Mouse (Mus musculus) embryonic facial prominence, embryonic 11.5 days (tissue): Measurements from ENCODE around the gene Asb4. TPM values are rescaled to one million over a fixed set of nuclear protein-coding genes. Genes with fewer than 3 reads are reported as not detected.

ENCODE experiments used
- ATAC-seq: fragments of 200-750 bp; cut with Nextera tagmentation; replicated peaks from 2 replicates; pipeline ENCODE4 v1.8.0; 2017; ENCODE audit warnings: low read depth; ENCODE audit not compliant: insufficient number of reproducible peaks, low FRiP score, low TSS enrichment
- DNase-seq: peaks from one replicate; pipeline ENCODE4 v3.0.0-alpha.2; 2015; ENCODE audit warnings: low spot score
- H3K27ac ChIP-seq: fragments of 300-500 bp; sonication (generic); replicated peaks from 2 replicates; pipeline ENCODE4 v1.5.1; 2014; ENCODE audit warnings: mild to moderate bottlenecking, low read depth, low read length, control low read depth
- H3K27me3 ChIP-seq: fragments of 300-500 bp; sonication (generic); 2 replicates; pipeline ENCODE4 v1.6.1; 2014; ENCODE audit warnings: mild to moderate bottlenecking, low read length, moderate library complexity, mixed read lengths; ENCODE audit not compliant: control insufficient read depth, insufficient read depth
- H3K36me3 ChIP-seq: fragments of 300-500 bp; sonication (generic); replicated peaks from 2 replicates; pipeline ENCODE4 v1.6.1; 2014; ENCODE audit warnings: low read depth, mild to moderate bottlenecking, low read length, moderate library complexity, mixed read lengths; ENCODE audit not compliant: control insufficient read depth, insufficient read depth
- H3K4me1 ChIP-seq: fragments of 300-500 bp; sonication (generic); 2 replicates; pipeline ENCODE4 v1.6.1; 2014; ENCODE audit warnings: low read length, mixed read lengths; ENCODE audit not compliant: control insufficient read depth, insufficient read depth
- H3K4me2 ChIP-seq: fragments of 300-500 bp; sonication (generic); 2 replicates; pipeline ENCODE4 v1.6.1; 2014; ENCODE audit warnings: low read depth, mild to moderate bottlenecking, control low read depth, low read length, moderate library complexity
- H3K4me3 ChIP-seq: fragments of 300-500 bp; sonication (generic); 2 replicates; pipeline ENCODE4 v1.5.1; 2014; ENCODE audit warnings: low read depth, low read length, control low read depth
- H3K9ac ChIP-seq: fragments of 300-500 bp; sonication (generic); replicated peaks from 2 replicates; pipeline ENCODE4 v1.6.1; 2014; ENCODE audit warnings: mild to moderate bottlenecking, control low read depth, low read length
- H3K9me3 ChIP-seq: fragments of 300-500 bp; sonication (generic); replicated peaks from 2 replicates; pipeline ENCODE4 v1.6.1; 2016; ENCODE audit warnings: mild to moderate bottlenecking, low read length, inconsistent platforms, mixed read lengths; ENCODE audit not compliant: control insufficient read depth
- WGBS: fragments of 180-500 bp; shearing (Covaris S2); extraction: QIAGEN DNeasy Blood & Tissue Kit; methylation state at CpG from one replicate; pipeline ENCODE4 v1.1.7; 2014; 5-methylcytosine and 5-hydroxymethylcytosine counted together
- polyA plus RNA-seq: library from polyadenylated mRNA; unstranded; fragments of >200 nt; fragmentation: Nextera tagmentation; extraction: Ambion mirVana; gene quantifications from 2 replicates; pipeline ENCODE4 v1.2.1, GENCODE M21; 2014

Asb4 gene
- polyA plus RNA-seq, 1 experiment from 2014 or later = 98.5 TPM

GRCm38 (mm10) chr6:5449878-5450277 is 66.7 kb downstream of the Asb4 start:
- H3K36me3 ChIP-seq = no peaks in the 10 kb centered on the region

GRCm38 (mm10) chr6:5455836-5456235 is 72.7 kb downstream of the Asb4 start:
- Histone ChIP-seq H3K27me3 (no peaks in the 10 kb centered on the region), H3K4me2 (no peak overlapping the region), H3K27ac (no peak overlapping the region), H3K9ac (no peak overlapping the region), H3K4me3 (no peak overlapping the region), H3K4me1 (no peaks in the 10 kb centered on the region), H3K9me3 (no peaks in the 10 kb centered on the region), H3K36me3 (no peaks in the 10 kb centered on the region)
- DNase-seq (no peak), ATAC-seq (no peak)
- WGBS = 81% methylated on average over 3 of the region's 3 CpGs

More at GRCm38 (mm10) chr6:5449878-5450277, 66.7 kb downstream of the Asb4 start:
- Histone ChIP-seq H3K9ac (no peak overlapping the region), H3K27me3 (no peaks in the 10 kb centered on the region), H3K4me1 (no peaks in the 10 kb centered on the region), H3K4me2 (no peak overlapping the region), H3K9me3 (no peaks in the 10 kb centered on the region), H3K27ac (no peak overlapping the region), H3K4me3 (no peak overlapping the region)
- DNase-seq = no peak
- ATAC-seq = no peak
- WGBS = 79% methylated on average over 5 of the region's 5 CpGs

DNA sequence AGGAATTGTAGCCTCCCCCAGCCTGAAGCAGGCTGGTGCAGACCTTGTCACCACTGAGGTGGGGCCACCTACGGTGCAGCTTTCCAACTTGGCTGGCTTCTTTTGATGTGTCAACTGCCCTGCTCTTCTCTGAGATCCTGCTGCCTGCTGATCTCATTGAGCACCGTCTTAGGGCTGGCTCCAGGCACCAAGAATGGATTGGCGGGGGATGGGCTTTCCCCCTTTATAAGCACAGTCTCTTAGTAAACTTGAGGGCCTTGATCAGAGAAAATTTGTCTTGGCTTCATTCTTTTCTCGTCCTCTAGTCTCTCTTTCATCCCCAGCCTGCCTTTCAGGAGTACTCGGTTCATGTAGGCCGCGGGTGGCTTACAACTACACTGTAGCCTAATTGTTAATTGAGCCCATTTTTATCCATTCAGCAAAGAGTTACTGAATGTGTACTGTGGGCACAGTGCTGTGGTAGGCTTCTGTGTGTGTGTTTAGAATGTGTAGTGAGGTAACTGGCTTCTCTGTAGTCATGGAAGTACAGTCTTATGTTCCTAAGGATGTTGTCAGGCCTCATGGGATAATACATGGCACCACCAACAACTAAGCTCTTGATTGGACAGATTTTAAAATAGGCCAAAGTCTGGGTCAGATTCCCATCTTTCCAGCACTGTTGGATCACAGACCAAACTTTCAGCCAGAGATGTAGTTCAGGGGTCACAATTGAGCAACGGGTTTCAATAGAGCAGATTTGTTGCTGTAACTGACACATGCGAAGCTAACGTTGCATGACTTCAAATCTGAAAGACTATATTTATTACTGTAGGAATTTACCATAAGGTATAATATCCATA is 87.5 kb downstream of the Asb4 start:
- Histone ChIP-seq H3K9ac (no peak overlapping the region), H3K9me3 (no peaks in the 10 kb centered on the region), H3K36me3 (no peaks in the 10 kb centered on the region), H3K4me2 (no peak overlapping the region), H3K27me3 (no peaks in the 10 kb centered on the region), H3K4me1 (no peaks in the 10 kb centered on the region), H3K27ac (no peak overlapping the region), H3K4me3 (no peak overlapping the region)
- 75% methylated on average over 10 of the region's 10 CpGs for WGBS
- DNase-seq = no peak
- no peak for ATAC-seq

GRCm38 (mm10) chr6:5472692-5473091 is 89.5 kb downstream of the Asb4 start:
- Histone ChIP-seq H3K9ac (no peak overlapping the region), H3K27me3 (no peaks in the 10 kb centered on the region), H3K4me3 (no peak overlapping the region), H3K36me3 (no peaks in the 10 kb centered on the region), H3K4me2 (no peak overlapping the region), H3K4me1 (no peaks in the 10 kb centered on the region), H3K9me3 (no peaks in the 10 kb centered on the region), H3K27ac (no peak overlapping the region)
- ATAC-seq = no peak
- WGBS = 87% methylated on average over 2 of the region's 2 CpGs
- DNase-seq = no peak

DNA sequence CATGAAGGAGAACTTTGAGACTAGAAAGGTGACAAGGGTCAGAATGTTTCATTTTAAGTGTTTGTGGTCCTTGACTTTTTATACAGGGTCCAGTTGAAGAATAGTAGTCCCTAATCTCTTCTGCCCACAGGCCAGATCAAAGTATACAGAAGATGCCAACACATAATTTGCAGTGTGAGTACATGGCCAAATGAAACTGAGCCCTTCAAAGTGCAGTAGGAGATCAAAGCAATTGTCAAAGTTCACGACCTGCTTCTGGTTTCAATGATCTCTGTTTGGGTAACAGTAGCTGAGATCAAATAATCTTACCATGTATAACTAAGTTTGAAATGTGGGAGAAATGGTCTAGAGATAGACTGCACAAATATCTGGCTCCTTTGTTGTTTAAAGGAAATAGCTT is 90.8 kb downstream of the Asb4 start:
- 59% methylated on average over 1 of the region's 1 CpGs for WGBS

GRCm38 (mm10) chr6:5481066-5481465 is 97.9 kb downstream of the Asb4 start:
- Histone ChIP-seq H3K4me2 (no peak overlapping the region), H3K27ac (no peak overlapping the region), H3K4me1 (no peaks in the 10 kb centered on the region), H3K36me3 (no peaks in the 10 kb centered on the region), H3K27me3 (no peaks in the 10 kb centered on the region), H3K9ac (no peak overlapping the region), H3K9me3 (no peaks in the 10 kb centered on the region), H3K4me3 (no peak overlapping the region)
- WGBS = 93% methylated on average over 2 of the region's 2 CpGs
- DNase-seq (no peak), ATAC-seq (no peak)

More for the DNA sequence above, 90.8 kb downstream of the Asb4 start:
- no peaks in the 10 kb centered on the region for H3K9me3 ChIP-seq
- H3K4me3 ChIP-seq = no peak overlapping the region
- H3K4me2 ChIP-seq = no peak overlapping the region
- no peak overlapping the region for H3K9ac ChIP-seq
- DNase-seq (peak; percentile 26), ATAC-seq (no peak)
- no peaks in the 10 kb centered on the region for H3K4me1 ChIP-seq
- H3K36me3 ChIP-seq = no peaks in the 10 kb centered on the region
- no peak overlapping the region for H3K27ac ChIP-seq
- H3K27me3 ChIP-seq = no peaks in the 10 kb centered on the region

GRCm38 (mm10) chr6:5482270-5482783 is 99.1 kb downstream of the Asb4 start:
- no peak overlapping the region for H3K4me2 ChIP-seq
- 54% methylated on average over 3 of the region's 3 CpGs for WGBS
- DNase-seq = no peak
- no peaks in the 10 kb centered on the region for H3K36me3 ChIP-seq
- no peaks in the 10 kb centered on the region for H3K9me3 ChIP-seq
- no peaks in the 10 kb centered on the region for H3K27me3 ChIP-seq
- no peak overlapping the region for H3K27ac ChIP-seq
- no peak overlapping the region for H3K4me3 ChIP-seq
- no peaks in the 10 kb centered on the region for H3K4me1 ChIP-seq
- ATAC-seq = no peak
- no peak overlapping the region for H3K9ac ChIP-seq
